Mouse (Mus musculus): ENCODE measurements at regions not wholly inside any gene's neighbourhood (a gene's known extent, or its start where the extent isn't known, plus 50 kb on each side); places are given as distances from the start of the nearest gene placed in this dataset.
A peak's percentile ranks its signal among the peaks of the same experiment; 100 is the strongest.

GRCm38 (mm10) chr8:112130196-112130595 is 115.4 kb upstream of the Gm6793 start:
- DNase-seq (ENCODE audit: low read depth, low spot score): no peak
- H3K36me3 ChIP-seq (ENCODE audit: control insufficient read depth in 1 of 2, insufficient read depth in 2 of 2, low read length in 2 of 2): no peaks in the 10 kb centered on the region
- H3K4me1 ChIP-seq (ENCODE audit: control insufficient read depth in 1 of 2, insufficient read depth in 2 of 2, low read length in 2 of 2): no peaks in the 10 kb centered on the region
- TF ChIP-seq CHD1 (IDR thresholded peaks at IDR 0.05; ENCODE audit: low read depth, low read length) (no peak), E2F4 (IDR thresholded peaks at IDR 0.05; ENCODE audit: borderline replicate concordance, low read depth, low read length) (no peak), POLR2A (IDR thresholded peaks at IDR 0.05; ENCODE audit: control insufficient read depth in 1 of 2, insufficient read depth in 1 of 2, low read depth in 1 of 2, low read length in 2 of 2, poor library complexity in 1 of 2) (no peak)
- no peak overlapping the region for H3K27ac ChIP-seq (ENCODE audit: control insufficient read depth, low read depth, low read length)
- H3K79me2 ChIP-seq (ENCODE audit: control insufficient read depth, insufficient read depth, low read length, poor library complexity): no peaks in the 10 kb centered on the region
- H3K27me3 ChIP-seq (ENCODE audit: control insufficient read depth in 1 of 2, insufficient read depth in 2 of 2, low read length in 2 of 2): no peaks in the 10 kb centered on the region
- H3K4me3 ChIP-seq (ENCODE audit: control insufficient read depth in 1 of 2, insufficient read depth in 1 of 2, low read depth in 2 of 2, low read length in 2 of 2): no peak overlapping the region
- no peaks in the 10 kb centered on the region for H3K9me3 ChIP-seq (replicated peaks; ENCODE audit: insufficient read depth, low read length)
- H3K9ac ChIP-seq (ENCODE audit: control insufficient read depth, low read depth, low read length, poor library complexity, severe bottlenecking): no peak overlapping the region

GRCm38 (mm10) chr8:112128833-112129518 is 114.1 kb upstream of the Gm6793 start:
- Histone ChIP-seq H3K27ac (ENCODE audit: control insufficient read depth, low read depth, low read length) (no peak overlapping the region), H3K9me3 (replicated peaks; ENCODE audit: insufficient read depth, low read length) (no peaks in the 10 kb centered on the region), H3K27me3 (ENCODE audit: control insufficient read depth in 1 of 2, insufficient read depth in 2 of 2, low read length in 2 of 2) (no peaks in the 10 kb centered on the region), H3K9ac (ENCODE audit: control insufficient read depth, low read depth, low read length, poor library complexity, severe bottlenecking) (no peak overlapping the region), H3K4me1 (ENCODE audit: control insufficient read depth in 1 of 2, insufficient read depth in 2 of 2, low read length in 2 of 2) (no peaks in the 10 kb centered on the region), H3K36me3 (ENCODE audit: control insufficient read depth in 1 of 2, insufficient read depth in 2 of 2, low read length in 2 of 2) (no peaks in the 10 kb centered on the region), H3K79me2 (ENCODE audit: control insufficient read depth, insufficient read depth, low read length, poor library complexity) (no peaks in the 10 kb centered on the region), H3K4me3 (ENCODE audit: control insufficient read depth in 1 of 2, insufficient read depth in 1 of 2, low read depth in 2 of 2, low read length in 2 of 2) (no peak overlapping the region)
- DNase-seq (ENCODE audit: low read depth, low spot score): peak; percentile 80
- TF ChIP-seq MYB (IDR thresholded peaks at IDR 0.05; ENCODE audit: low read depth, low read length) (no peak), NELFE (IDR thresholded peaks at IDR 0.05; ENCODE audit: low read depth, low read length) (no peak), MAZ (IDR thresholded peaks at IDR 0.05; ENCODE audit: low read depth, low read length) (no peak), NRF1 (IDR thresholded peaks at IDR 0.05; ENCODE audit: insufficient read depth, low read depth, low read length, poor library complexity, severe bottlenecking) (no peak), ZMIZ1 (IDR thresholded peaks at IDR 0.05; ENCODE audit: low read depth, low read length) (no peak), USF2 (IDR thresholded peaks at IDR 0.05; ENCODE audit: borderline replicate concordance in 1 of 2, insufficient read depth in 1 of 2, low read depth in 1 of 2, low read length in 2 of 2) (no peak), ZKSCAN1 (IDR thresholded peaks at IDR 0.05; ENCODE audit: low read depth, low read length) (no peak), GABPA (IDR thresholded peaks at IDR 0.05; ENCODE audit: low read depth, low read length) (no peak), MXI1 (IDR thresholded peaks at IDR 0.05; ENCODE audit: low read depth, low read length) (peak; percentile 93), HCFC1 (IDR thresholded peaks at IDR 0.05; ENCODE audit: low read depth, low read length) (no peak), SIN3A (IDR thresholded peaks at IDR 0.05; ENCODE audit: low read length) (peak; percentile 79), ZC3H11A (IDR thresholded peaks at IDR 0.05; ENCODE audit: low read depth, low read length) (no peak), JUND (IDR thresholded peaks at IDR 0.05; ENCODE audit: low read depth, low read length) (no peak)
